Mouse (Mus musculus): ENCODE measurements around the gene Rdx.

GRCm38 (mm10) chr9:52018505-52018904 is 28.5 kb upstream of the Rdx start:
- TF ChIP-seq ZC3H11A (IDR thresholded peaks at IDR 0.05; ENCODE audit: borderline replicate concordance, low read depth, low read length) = no peak
- TF ChIP-seq MAFK (IDR thresholded peaks at IDR 0.05; ENCODE audit: insufficient read depth, low read depth, low read length) = no peak
- no peak for TF ChIP-seq CHD2 (IDR thresholded peaks at IDR 0.05; ENCODE audit: low read depth, low read length)

Data from ES-E14 (cell line).